Mouse (Mus musculus): Measurements from ENCODE around the gene Fermt2. TPM values are rescaled to one million over a fixed set of nuclear protein-coding genes. Genes with fewer than 3 reads are reported as not detected.
"Not testable (repeated sequence)": the region's sequence is repeated elsewhere in the genome, so short reads cannot be mapped to it uniquely, and the experiment has no call there.

The Fermt2 gene
- polyA plus RNA-seq, 1 experiment from 2014 or later: not detected

- not testable (repeated sequence) for H3K27ac ChIP-seq; H3K79me2 ChIP-seq (ENCODE audit: inconsistent target); H3K36me3 ChIP-seq (ENCODE audit: inconsistent target); H3K4me3 ChIP-seq (ENCODE audit: inconsistent target)
- 91% methylated on average over 14 of the region's 14 CpGs for WGBS (ENCODE audit: missing documents)
Observed at GRCm38 (mm10) chr14:45495810-45496209, 34.1 kb downstream of the Fermt2 start.

- Histone ChIP-seq H3K4me3 (ENCODE audit: inconsistent target) (no peak overlapping the region), H3K79me2 (ENCODE audit: inconsistent target) (no peaks in the 10 kb centered on the region), H3K36me3 (ENCODE audit: inconsistent target) (no peaks in the 10 kb centered on the region), H3K27ac (no peak overlapping the region)
- WGBS (ENCODE audit: missing documents): 93% methylated on average over 4 of the region's 4 CpGs
Observed at GRCm38 (mm10) chr14:45493891-45494290, 36.0 kb downstream of the Fermt2 start.

GRCm38 (mm10) chr14:45492668-45493067, 37.2 kb downstream of the Fermt2 start:
- no peak overlapping the region for H3K27ac ChIP-seq
- no peak overlapping the region for H3K4me3 ChIP-seq (ENCODE audit: inconsistent target)
- WGBS (ENCODE audit: missing documents): 88% methylated on average over 4 of the region's 4 CpGs

GRCm38 (mm10) chr14:45492038-45492437, 37.9 kb downstream of the Fermt2 start:
- Histone ChIP-seq H3K4me3 (ENCODE audit: inconsistent target) (no peak overlapping the region), H3K79me2 (ENCODE audit: inconsistent target) (no peaks in the 10 kb centered on the region), H3K36me3 (ENCODE audit: inconsistent target) (no peaks in the 10 kb centered on the region), H3K27ac (no peak overlapping the region)
- 77% methylated on average over 4 of the region's 4 CpGs for WGBS (ENCODE audit: missing documents)

More at GRCm38 (mm10) chr14:45492668-45493067, 37.2 kb downstream of the Fermt2 start:
- H3K79me2 ChIP-seq (ENCODE audit: inconsistent target): no peaks in the 10 kb centered on the region
- no peaks in the 10 kb centered on the region for H3K36me3 ChIP-seq (ENCODE audit: inconsistent target)

- not testable (repeated sequence) for H3K4me3 ChIP-seq (ENCODE audit: inconsistent target); H3K79me2 ChIP-seq (ENCODE audit: inconsistent target); H3K27ac ChIP-seq; H3K36me3 ChIP-seq (ENCODE audit: inconsistent target)
- 82% methylated on average over 2 of the region's 2 CpGs for WGBS (ENCODE audit: missing documents)
Observed at GRCm38 (mm10) chr14:45487201-45487600, 42.7 kb downstream of the Fermt2 start.

- 88% methylated on average over 11 of the region's 11 CpGs for WGBS (ENCODE audit: missing documents)
- not testable (repeated sequence) for H3K79me2 ChIP-seq (ENCODE audit: inconsistent target); H3K36me3 ChIP-seq (ENCODE audit: inconsistent target); H3K4me3 ChIP-seq (ENCODE audit: inconsistent target); H3K27ac ChIP-seq
Observed at GRCm38 (mm10) chr14:45483361-45483760, 46.6 kb downstream of the Fermt2 start.

DNA sequence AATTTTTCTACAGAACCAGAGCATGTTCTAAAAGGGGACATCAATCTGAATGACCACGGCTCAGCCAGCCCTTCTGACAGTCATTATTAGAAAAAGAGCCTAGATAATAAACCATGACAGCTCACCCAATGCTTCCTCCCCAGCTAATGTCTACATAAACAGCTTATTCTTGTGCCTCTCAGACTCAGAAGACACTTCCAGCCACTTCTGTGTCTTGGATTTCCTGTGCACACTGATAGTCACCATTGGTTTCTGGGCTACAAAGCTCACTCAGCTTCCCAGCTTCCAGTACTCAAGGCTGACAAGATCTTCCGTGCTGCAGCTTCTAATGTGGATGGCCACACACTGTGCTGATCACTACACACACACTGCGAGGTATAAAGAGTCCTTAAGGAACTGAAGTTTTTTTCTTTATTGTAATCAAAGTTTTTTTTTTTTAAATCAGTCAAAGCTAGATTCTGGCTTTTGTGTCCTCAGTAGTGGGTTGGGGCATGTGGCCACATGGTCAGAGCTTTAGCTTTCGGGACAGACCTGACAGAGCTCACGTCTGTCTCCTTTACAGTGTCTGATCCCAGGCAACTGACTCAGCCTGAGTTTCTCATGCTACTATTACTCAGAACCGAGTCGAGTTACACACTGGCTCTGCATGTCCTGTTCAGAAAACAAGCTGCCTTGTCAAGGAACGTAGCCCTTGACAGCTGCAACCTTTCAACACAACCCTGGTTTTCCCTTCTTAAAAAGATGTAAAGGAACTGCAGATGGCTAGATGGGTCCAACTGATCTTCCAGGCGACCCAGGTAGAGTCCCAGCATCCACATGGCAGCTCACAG, 50.7 kb downstream of the Fermt2 start:
- H3K4me3 ChIP-seq (ENCODE audit: inconsistent target): no peak overlapping the region
- WGBS (ENCODE audit: missing documents): 81% methylated on average over 9 of the region's 9 CpGs
- no peaks in the 10 kb centered on the region for H3K36me3 ChIP-seq (ENCODE audit: inconsistent target)
- no peaks in the 10 kb centered on the region for H3K79me2 ChIP-seq (ENCODE audit: inconsistent target)
- H3K27ac ChIP-seq: no peak overlapping the region

GRCm38 (mm10) chr14:45478515-45478914, 51.4 kb downstream of the Fermt2 start:
- Histone ChIP-seq H3K4me3 (ENCODE audit: inconsistent target) (no peak overlapping the region), H3K27ac (no peak overlapping the region), H3K36me3 (ENCODE audit: inconsistent target) (no peaks in the 10 kb centered on the region), H3K79me2 (ENCODE audit: inconsistent target) (no peaks in the 10 kb centered on the region)
- 67% methylated on average over 3 of the region's 3 CpGs for WGBS (ENCODE audit: missing documents)

DNA sequence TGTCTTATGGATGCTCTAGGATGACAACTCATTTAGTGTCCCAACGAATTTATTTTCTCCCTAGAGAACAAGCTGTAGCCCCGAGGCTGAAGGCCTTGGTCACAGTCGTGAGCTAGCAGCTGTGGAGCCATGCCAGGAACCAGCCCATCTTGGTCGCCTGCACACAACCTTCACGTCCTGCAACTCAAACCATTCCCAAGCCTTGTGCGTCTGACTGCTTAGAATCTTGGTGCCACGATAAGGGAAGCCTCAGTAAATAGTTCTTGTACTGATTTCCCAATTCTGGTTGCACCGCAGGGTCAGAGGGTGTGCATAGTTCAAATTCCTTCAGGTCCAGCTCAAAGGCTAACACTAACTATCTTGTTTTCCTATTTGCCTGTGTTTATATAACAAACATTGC, 52.3 kb downstream of the Fermt2 start:
- 89% methylated on average over 8 of the region's 8 CpGs for WGBS (ENCODE audit: missing documents)
- no peaks in the 10 kb centered on the region for H3K36me3 ChIP-seq (ENCODE audit: inconsistent target)
- H3K4me3 ChIP-seq (ENCODE audit: inconsistent target): no peak overlapping the region
- no peak overlapping the region for H3K27ac ChIP-seq
- no peaks in the 10 kb centered on the region for H3K79me2 ChIP-seq (ENCODE audit: inconsistent target)

GRCm38 (mm10) chr14:45476990-45477389, 52.9 kb downstream of the Fermt2 start:
- Histone ChIP-seq H3K4me3 (ENCODE audit: inconsistent target) (no peak overlapping the region), H3K79me2 (ENCODE audit: inconsistent target) (no peaks in the 10 kb centered on the region), H3K27ac (no peak overlapping the region), H3K36me3 (ENCODE audit: inconsistent target) (no peaks in the 10 kb centered on the region)
- 94% methylated on average over 7 of the region's 7 CpGs for WGBS (ENCODE audit: missing documents)

DNA sequence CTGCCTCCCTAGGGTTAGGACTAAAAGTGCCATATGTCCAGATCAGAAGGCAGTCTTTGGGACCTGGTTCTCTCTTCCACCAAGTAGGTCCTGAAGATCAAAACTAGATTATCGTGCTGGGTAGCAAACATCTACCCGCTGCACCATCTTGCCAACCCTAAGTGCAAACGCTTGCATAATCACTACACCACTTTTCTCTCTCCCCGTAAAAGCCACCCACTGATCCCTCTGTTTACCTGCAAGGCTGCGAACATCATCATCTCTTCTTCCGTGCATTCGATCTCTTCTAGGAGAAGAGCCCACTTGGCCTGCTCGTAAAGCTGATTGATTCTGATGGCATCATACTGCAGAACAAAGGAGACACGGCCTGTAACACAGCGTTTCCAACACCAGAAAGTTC, 57.4 kb downstream of the Fermt2 start:
- WGBS (ENCODE audit: missing documents): 91% methylated on average over 10 of the region's 10 CpGs
- Histone ChIP-seq H3K27ac (no peak overlapping the region), H3K79me2 (ENCODE audit: inconsistent target) (no peaks in the 10 kb centered on the region), H3K4me3 (ENCODE audit: inconsistent target) (no peak overlapping the region), H3K36me3 (ENCODE audit: inconsistent target) (no peaks in the 10 kb centered on the region)

DNA sequence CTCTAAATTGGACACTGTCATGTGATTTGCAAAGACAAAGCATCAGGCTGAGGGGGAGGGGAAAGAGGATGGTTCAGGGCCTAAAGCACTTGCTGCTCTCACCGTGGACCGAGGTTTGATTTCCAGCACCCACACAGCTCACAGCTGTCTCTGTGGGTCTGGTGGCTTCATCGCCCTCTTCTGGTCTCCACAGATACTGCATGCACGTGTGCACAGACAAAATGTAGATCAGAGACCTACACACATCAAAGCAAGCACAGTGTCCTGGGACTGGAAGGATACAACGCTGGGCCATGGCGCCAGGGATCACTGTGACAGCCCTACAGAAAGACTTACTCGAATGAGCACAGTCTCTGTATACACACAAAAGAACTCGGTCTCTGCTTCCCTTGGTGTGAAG, 60.5 kb downstream of the Fermt2 start:
- no peak overlapping the region for H3K27ac ChIP-seq
- 98% methylated on average over 7 of the region's 8 CpGs for WGBS (ENCODE audit: missing documents)
- H3K79me2 ChIP-seq (ENCODE audit: inconsistent target): no peaks in the 10 kb centered on the region
- H3K4me3 ChIP-seq (ENCODE audit: inconsistent target): no peak overlapping the region
- H3K36me3 ChIP-seq (ENCODE audit: inconsistent target): no peaks in the 10 kb centered on the region

- not testable (repeated sequence) for H3K79me2 ChIP-seq (ENCODE audit: inconsistent target); H3K27ac ChIP-seq; H3K4me3 ChIP-seq (ENCODE audit: inconsistent target); H3K36me3 ChIP-seq (ENCODE audit: inconsistent target)
- 96% methylated on average over 6 of the region's 8 CpGs for WGBS (ENCODE audit: missing documents)
Observed at GRCm38 (mm10) chr14:45466371-45466770, 63.5 kb downstream of the Fermt2 start.

DNA sequence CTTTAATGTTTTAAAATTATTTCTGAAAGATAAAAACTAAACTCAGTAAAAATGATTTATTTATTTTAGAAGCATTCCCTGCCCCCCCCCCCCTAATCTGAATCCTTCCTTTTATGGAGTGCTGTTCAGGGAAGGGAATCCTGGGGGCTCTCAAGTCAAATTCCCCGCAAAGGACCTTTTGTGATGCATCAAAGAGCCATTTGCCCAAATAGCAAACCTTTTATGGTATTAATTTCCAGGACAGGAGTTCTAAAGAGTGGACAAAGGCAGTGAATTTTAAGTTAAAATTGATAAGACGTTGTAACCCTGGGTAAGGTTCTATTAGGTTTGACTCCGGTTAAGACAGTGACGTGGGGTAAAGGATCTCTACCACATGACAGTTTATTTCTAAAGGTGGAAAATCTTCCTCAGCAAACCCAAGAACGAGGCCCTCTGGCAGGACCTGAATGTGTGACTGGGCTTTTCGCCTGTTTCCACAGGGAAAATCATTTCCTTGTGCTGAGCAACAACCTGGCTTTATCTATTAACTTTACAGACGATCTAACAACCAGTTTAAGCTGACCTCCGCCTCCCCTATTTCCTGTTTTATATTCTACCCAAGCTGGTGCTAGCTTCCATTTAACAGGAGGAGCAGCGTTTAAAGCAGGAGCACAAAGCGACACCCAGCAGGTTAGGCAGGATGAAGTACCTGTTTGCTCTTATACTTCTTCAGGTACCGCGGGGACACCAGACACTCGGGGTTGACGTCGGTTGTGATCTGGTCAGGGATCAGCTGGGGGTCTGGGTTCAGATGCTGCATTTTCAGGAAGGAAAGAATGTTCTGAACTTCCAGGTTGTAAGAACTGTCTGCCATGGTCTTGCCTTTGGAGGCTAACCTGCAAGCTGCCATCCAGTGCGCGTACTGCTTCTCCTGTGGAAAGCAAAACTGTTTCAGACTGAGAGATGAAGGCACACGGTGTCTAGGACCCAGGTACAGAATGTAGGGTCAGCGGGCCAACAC, 65.6 kb downstream of the Fermt2 start:
- H3K27ac ChIP-seq: no peak overlapping the region

GRCm38 (mm10) chr14:45463599-45463998, 66.3 kb downstream of the Fermt2 start:
- Histone ChIP-seq H3K27ac (no peak overlapping the region), H3K36me3 (ENCODE audit: inconsistent target) (no peaks in the 10 kb centered on the region), H3K4me3 (ENCODE audit: inconsistent target) (no peak overlapping the region), H3K79me2 (ENCODE audit: inconsistent target) (no peaks in the 10 kb centered on the region)
- WGBS (ENCODE audit: missing documents): 66% methylated on average over 10 of the region's 10 CpGs

More for the DNA sequence above, 65.6 kb downstream of the Fermt2 start:
- WGBS (ENCODE audit: missing documents): 94% methylated on average over 19 of the region's 19 CpGs
- H3K4me3 ChIP-seq (ENCODE audit: inconsistent target): no peak overlapping the region
- H3K36me3 ChIP-seq (ENCODE audit: inconsistent target): no peaks in the 10 kb centered on the region
- H3K79me2 ChIP-seq (ENCODE audit: inconsistent target): no peaks in the 10 kb centered on the region

Data from macrophage (primary cell).